Mouse (Mus musculus) intestine, embryonic 14.5 days (tissue): ENCODE data around the gene Sec14l2. TPM values are rescaled to one million over a fixed set of nuclear protein-coding genes. Genes with fewer than 3 reads are reported as not detected.

ENCODE experiments used
- microRNA-seq: library from miRNA; unstranded; fragments of <30 nt; microRNA quantifications from one replicate; pipeline ENCODE4, GENCODE M21; 2016
- polyA plus RNA-seq: library from polyadenylated mRNA; unstranded; fragments of >200 nt; fragmentation: Nextera tagmentation; extraction: Ambion mirVana; gene quantifications from 2 replicates; pipeline ENCODE4 v1.2.1, GENCODE M21; 2014

Sec14l2 gene
- polyA plus RNA-seq, 1 experiment from 2014 or later, result 0.84 TPM

Small RNA genes lying within 50 kb of the gene (microRNA-seq; reads per million reads assigned to microRNA genes)
- gene Mir3060, result 2.6 reads per million, percentile 27 among the genes with 10 or more reads in this experiment

Other genes with a start within 250 kb of the Sec14l2 start
- gene 4921536K21Rik, start 228.3 kb downstream of the Sec14l2 start, polyA plus RNA-seq, result 0.07 and 0.11 TPM in 2 replicates
- gene Dusp18, start 228.2 kb downstream of the Sec14l2 start, polyA plus RNA-seq, result 8.3 and 8.7 TPM in 2 replicates
- 2.3 and 2.5 TPM in 2 replicates for gene Slc35e4, start 208.8 kb downstream of the Sec14l2 start, polyA plus RNA-seq
- gene Tcn2, start 191.3 kb downstream of the Sec14l2 start, polyA plus RNA-seq, result 37.9 and 39.0 TPM in 2 replicates
- 75.4 and 79.3 TPM in 2 replicates for gene Pes1, start 159.4 kb downstream of the Sec14l2 start, polyA plus RNA-seq
- gene 4930556J24Rik, start 146.6 kb downstream of the Sec14l2 start, polyA plus RNA-seq, result 0.15 TPM in 1 of 2 replicates, not detected in the other
- gene Gal3st1, start 139.8 kb downstream of the Sec14l2 start, polyA plus RNA-seq, result 14.7 and 17.4 TPM in 2 replicates
- 0.05 and 0.38 TPM in 2 replicates for gene Sec14l4, start 92.0 kb downstream of the Sec14l2 start, polyA plus RNA-seq
- not detected in 2 replicates for gene Sec14l3, start 58.6 kb downstream of the Sec14l2 start, polyA plus RNA-seq
- gene Mtfp1, start 28.0 kb downstream of the Sec14l2 start, polyA plus RNA-seq, result 22.5 and 25.2 TPM in 2 replicates
- 24.9 and 27.7 TPM in 2 replicates for gene Rnf215, start 11.8 kb upstream of the Sec14l2 start, polyA plus RNA-seq
- gene Ccdc157, start 36.9 kb upstream of the Sec14l2 start, polyA plus RNA-seq, result 3.0 and 4.7 TPM in 2 replicates
- gene Sf3a1, start 36.9 kb upstream of the Sec14l2 start, polyA plus RNA-seq, result 59.5 and 61.3 TPM in 2 replicates
- 18.1 and 20.1 TPM in 2 replicates for gene Tbc1d10a, start 63.4 kb upstream of the Sec14l2 start, polyA plus RNA-seq
- gene Castor1, start 94.8 kb upstream of the Sec14l2 start, polyA plus RNA-seq, result 1.3 and 2.0 TPM in 2 replicates
- not detected in 2 replicates for gene Osm, start 113.0 kb upstream of the Sec14l2 start, polyA plus RNA-seq
- 0.05 and 0.11 TPM in 2 replicates for gene Lif, start 134.1 kb upstream of the Sec14l2 start, polyA plus RNA-seq